Mouse (Mus musculus) stomach, postnatal 0 days (tissue): ENCODE measurements around the gene Mrps2.

Source experiments
- CTCF ChIP-seq: IDR thresholded peaks from 2 replicates; pipeline ENCODE4 v1.5.1; 2016; ENCODE audit warnings: antibody characterized with exemption, low read depth, mild to moderate bottlenecking, moderate library complexity
- EP300 ChIP-seq: optimal IDR thresholded peaks from 2 replicates; pipeline ENCODE3; 2016; ENCODE audit warnings: antibody characterized with exemption

- TF ChIP-seq EP300 (no peak), CTCF (no peak)
These were observed 45.8 kb downstream of the Mrps2 start for GRCm38 (mm10) chr2:28513431-28514370.
